Mouse (Mus musculus): Measurements from ENCODE around the gene Fam217a. TPM values are rescaled to one million over a fixed set of nuclear protein-coding genes. Genes with fewer than 3 reads are reported as not detected.

The Fam217a gene
- polyA plus RNA-seq, 1 experiment from 2014 or later: 0.78 TPM

DNA sequence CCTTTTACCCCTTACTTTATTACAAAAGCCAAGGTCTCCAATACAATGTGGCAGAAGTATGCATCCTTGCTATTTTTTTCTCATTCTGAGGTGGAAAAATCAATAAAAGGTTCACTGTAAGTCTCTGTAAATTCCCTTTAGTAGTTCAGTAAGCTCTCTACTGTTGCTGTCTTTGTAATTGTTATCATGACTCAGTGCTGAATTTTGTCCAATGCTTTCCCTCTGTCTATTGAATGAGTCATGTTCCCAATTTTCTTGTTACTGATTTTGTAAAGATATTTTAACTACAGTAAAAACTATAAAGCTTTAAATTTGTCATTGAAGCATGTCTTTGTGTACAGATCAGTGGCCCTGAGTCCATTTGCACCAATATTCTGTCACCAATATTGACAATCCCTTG lies 18.3 kb upstream of the Fam217a start:
- H3K4me1 ChIP-seq (replicated peaks; ENCODE audit: control insufficient read depth, insufficient read depth): no peaks in the 10 kb centered on the region
- H3K9ac ChIP-seq (ENCODE audit: low read length): no peak overlapping the region
- no peak overlapping the region for H3K27ac ChIP-seq (replicated peaks)
- H3K36me3 ChIP-seq (ENCODE audit: control insufficient read depth, insufficient read depth, low read length): no peaks in the 10 kb centered on the region
- TF ChIP-seq CTCF (IDR thresholded peaks at IDR 0.05; ENCODE audit: low read depth): no peak
- TF ChIP-seq EP300 (optimal IDR thresholded peaks at IDR 0.05): no peak
- no peaks in the 10 kb centered on the region for H3K9me3 ChIP-seq (ENCODE audit: control insufficient read depth, low read length)
- H3K27me3 ChIP-seq (ENCODE audit: control insufficient read depth, insufficient read depth, low read length): no peaks in the 10 kb centered on the region
- no peak overlapping the region for H3K4me3 ChIP-seq (ENCODE audit: low read depth, low read length)
- ATAC-seq (ENCODE audit: low FRiP score, low TSS enrichment) (no peak), DNase-seq (ENCODE audit: low spot score) (no peak)
- no peak overlapping the region for H3K4me2 ChIP-seq (replicated peaks; ENCODE audit: low read depth)

DNA sequence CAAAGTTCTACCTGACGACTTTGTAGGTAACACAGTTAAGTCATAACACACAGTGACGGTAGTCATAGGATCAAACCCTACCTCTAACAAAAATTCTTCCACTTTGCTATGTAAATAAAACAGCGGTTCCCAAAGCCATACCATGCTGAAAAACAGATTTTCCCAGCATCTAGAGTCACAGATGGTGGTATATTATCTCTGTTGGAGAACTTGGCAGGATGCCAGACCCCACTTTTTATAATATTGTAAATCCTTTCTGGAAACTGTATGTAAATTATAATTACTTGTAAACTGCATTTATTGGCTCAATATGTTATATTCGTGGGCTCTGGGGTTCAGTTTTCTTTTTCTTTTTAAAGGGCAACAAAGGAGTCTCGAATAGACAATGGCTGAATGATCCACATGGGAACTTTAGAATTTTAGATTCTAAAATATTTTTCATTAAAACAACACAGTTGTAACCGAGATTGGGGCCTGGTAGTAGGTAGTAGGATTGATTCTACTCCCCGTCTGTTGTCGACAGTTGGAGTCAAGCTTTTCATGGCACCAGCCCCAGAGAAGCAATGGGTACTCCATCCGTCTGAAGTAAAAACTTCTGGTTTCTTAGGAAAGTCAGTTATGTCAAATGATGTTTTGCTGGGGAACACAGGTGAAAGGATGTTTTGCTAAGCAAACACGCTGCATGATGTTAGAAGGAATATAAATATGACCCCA lies 11.0 kb upstream of the Fam217a start:
- no peak for DNase-seq (ENCODE audit: low spot score)
- Histone ChIP-seq H3K4me1 (replicated peaks; ENCODE audit: control insufficient read depth, insufficient read depth) (no peaks in the 10 kb centered on the region), H3K9me3 (ENCODE audit: control insufficient read depth, low read length) (no peaks in the 10 kb centered on the region), H3K27me3 (ENCODE audit: control insufficient read depth, insufficient read depth, low read length) (no peaks in the 10 kb centered on the region), H3K36me3 (ENCODE audit: control insufficient read depth, insufficient read depth, low read length) (no peaks in the 10 kb centered on the region), H3K4me3 (ENCODE audit: low read depth, low read length) (no peak overlapping the region), H3K4me2 (replicated peaks; ENCODE audit: low read depth) (no peak overlapping the region), H3K27ac (replicated peaks) (no peak overlapping the region), H3K9ac (ENCODE audit: low read length) (no peak overlapping the region)
- TF ChIP-seq EP300 (optimal IDR thresholded peaks at IDR 0.05) (no peak), CTCF (IDR thresholded peaks at IDR 0.05; ENCODE audit: low read depth) (no peak)
- 71% methylated on average over 10 of the region's 10 CpGs for WGBS
- no peak for ATAC-seq (ENCODE audit: low FRiP score, low TSS enrichment)

DNA sequence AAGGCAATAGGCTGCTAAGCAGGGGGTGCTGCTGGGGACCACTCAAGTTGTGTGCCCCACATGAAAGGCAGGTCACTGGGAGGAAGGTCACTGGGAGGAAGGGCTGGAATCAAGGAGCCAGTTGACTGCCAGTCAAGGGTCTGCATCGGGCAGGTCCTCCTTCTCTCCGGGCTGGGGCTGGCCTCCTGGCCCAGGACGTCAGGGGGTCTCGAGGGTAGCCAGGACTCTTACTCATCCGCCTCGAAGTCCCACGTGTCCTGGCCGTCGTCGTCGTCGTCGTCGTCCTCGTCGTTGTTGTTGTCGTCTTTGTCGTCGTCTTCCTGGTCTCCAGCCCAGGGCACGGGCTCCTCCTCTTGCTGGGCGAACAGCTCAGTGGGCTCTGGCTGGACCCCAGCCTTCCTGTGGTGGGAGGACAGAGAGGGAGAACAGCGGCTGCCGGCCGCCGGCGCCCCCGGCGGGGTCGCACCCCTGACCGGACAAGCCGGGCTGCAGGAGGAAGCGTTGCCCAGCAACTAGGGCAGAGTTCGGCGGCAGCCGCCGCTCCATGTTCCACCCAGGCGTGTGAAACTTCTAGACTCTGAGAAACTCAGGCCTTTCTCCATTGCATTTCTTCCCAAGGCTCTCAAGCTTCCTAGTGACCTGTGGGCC lies 7.5 kb downstream of the Fam217a start:
- no peak overlapping the region for H3K27ac ChIP-seq (replicated peaks)
- peak; percentile 63; the same call in 1 of the 2 replicates for ATAC-seq (ENCODE audit: low FRiP score, low TSS enrichment)
- peak overlapping the region; percentile 58 for H3K4me2 ChIP-seq (replicated peaks; ENCODE audit: low read depth)
- 32% methylated on average over 37 of the region's 37 CpGs for WGBS
- H3K4me1 ChIP-seq (replicated peaks; ENCODE audit: control insufficient read depth, insufficient read depth): no peaks in the 10 kb centered on the region
- TF ChIP-seq CTCF (IDR thresholded peaks at IDR 0.05; ENCODE audit: low read depth): no peak
- TF ChIP-seq EP300 (optimal IDR thresholded peaks at IDR 0.05): no peak
- H3K9ac ChIP-seq (ENCODE audit: low read length): peak overlapping the region; percentile 45
- H3K27me3 ChIP-seq (ENCODE audit: control insufficient read depth, insufficient read depth, low read length): no peaks in the 10 kb centered on the region
- H3K36me3 ChIP-seq (ENCODE audit: control insufficient read depth, insufficient read depth, low read length): no peaks in the 10 kb centered on the region
- DNase-seq (ENCODE audit: low spot score): peak; percentile 33
- no peaks in the 10 kb centered on the region for H3K9me3 ChIP-seq (ENCODE audit: control insufficient read depth, low read length)
- peak overlapping the region; percentile 31 for H3K4me3 ChIP-seq (ENCODE audit: low read depth, low read length)

DNA sequence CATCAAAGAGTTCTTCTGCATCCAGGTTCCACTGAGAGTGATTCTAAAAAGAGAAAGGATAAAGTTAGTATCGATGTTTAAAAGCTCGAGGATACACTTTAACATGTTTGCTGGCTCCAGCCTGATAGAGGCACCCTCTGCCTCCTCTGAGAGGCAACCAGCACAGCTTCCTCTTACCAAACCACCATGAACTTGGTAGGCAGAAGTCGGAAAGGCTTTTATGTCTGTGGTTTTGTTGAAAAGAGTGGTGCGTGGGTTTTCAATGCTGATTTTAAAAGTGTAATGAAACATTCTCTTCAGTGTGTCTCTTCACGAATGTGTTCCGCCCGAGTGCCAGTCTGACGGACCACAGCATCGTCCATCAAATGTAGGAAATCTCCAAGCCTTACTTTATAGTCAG lies 9.5 kb downstream of the Fam217a start:
- Histone ChIP-seq H3K27me3 (ENCODE audit: control insufficient read depth, insufficient read depth, low read length) (no peaks in the 10 kb centered on the region), H3K9me3 (ENCODE audit: control insufficient read depth, low read length) (no peaks in the 10 kb centered on the region), H3K27ac (replicated peaks) (no peak overlapping the region), H3K4me3 (ENCODE audit: low read depth, low read length) (no peak overlapping the region), H3K4me1 (replicated peaks; ENCODE audit: control insufficient read depth, insufficient read depth) (no peaks in the 10 kb centered on the region), H3K36me3 (ENCODE audit: control insufficient read depth, insufficient read depth, low read length) (no peaks in the 10 kb centered on the region), H3K4me2 (replicated peaks; ENCODE audit: low read depth) (no peak overlapping the region), H3K9ac (ENCODE audit: low read length) (no peak overlapping the region)
- WGBS: 80% methylated on average over 9 of the region's 9 CpGs
- TF ChIP-seq CTCF (IDR thresholded peaks at IDR 0.05; ENCODE audit: low read depth) (no peak), EP300 (optimal IDR thresholded peaks at IDR 0.05) (no peak)
- ATAC-seq (ENCODE audit: low FRiP score, low TSS enrichment): no peak
- no peak for DNase-seq (ENCODE audit: low spot score)

DNA sequence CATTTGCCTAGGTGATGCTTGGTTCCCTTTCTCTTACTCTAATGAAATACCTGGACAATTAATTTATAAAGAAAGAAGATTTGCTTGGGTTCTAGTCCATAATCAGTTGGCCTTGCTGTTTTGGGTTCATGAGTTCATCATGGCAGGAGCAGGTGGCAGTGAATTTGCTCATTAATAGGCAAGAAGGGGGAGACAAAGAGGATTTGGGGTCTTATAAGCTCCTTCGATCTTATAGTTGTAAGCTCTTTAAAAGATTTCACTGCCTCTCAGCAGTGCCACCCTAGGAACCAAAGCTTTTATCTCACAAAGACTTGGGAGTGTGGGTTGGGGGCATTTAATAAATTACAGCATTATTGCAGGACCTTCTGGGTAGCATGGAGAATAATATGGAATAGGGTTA lies 31.2 kb downstream of the Fam217a start:
- DNase-seq (ENCODE audit: low spot score): no peak
- no peak overlapping the region for H3K4me3 ChIP-seq (ENCODE audit: low read depth, low read length)
- no peak overlapping the region for H3K9ac ChIP-seq (ENCODE audit: low read length)
- TF ChIP-seq CTCF (IDR thresholded peaks at IDR 0.05; ENCODE audit: low read depth) (no peak), EP300 (optimal IDR thresholded peaks at IDR 0.05) (no peak)
- H3K27ac ChIP-seq (replicated peaks): no peak overlapping the region
- H3K9me3 ChIP-seq (ENCODE audit: control insufficient read depth, low read length): no peaks in the 10 kb centered on the region
- peaks cover 25% of the 10 kb centered on the region for H3K36me3 ChIP-seq (ENCODE audit: control insufficient read depth, insufficient read depth, low read length)
- no peaks in the 10 kb centered on the region for H3K27me3 ChIP-seq (ENCODE audit: control insufficient read depth, insufficient read depth, low read length)
- H3K4me1 ChIP-seq (replicated peaks; ENCODE audit: control insufficient read depth, insufficient read depth): no peaks in the 10 kb centered on the region
- 91% methylated on average over 1 of the region's 1 CpGs for WGBS
- no peak overlapping the region for H3K4me2 ChIP-seq (replicated peaks; ENCODE audit: low read depth)
- no peak for ATAC-seq (ENCODE audit: low FRiP score, low TSS enrichment)

DNA sequence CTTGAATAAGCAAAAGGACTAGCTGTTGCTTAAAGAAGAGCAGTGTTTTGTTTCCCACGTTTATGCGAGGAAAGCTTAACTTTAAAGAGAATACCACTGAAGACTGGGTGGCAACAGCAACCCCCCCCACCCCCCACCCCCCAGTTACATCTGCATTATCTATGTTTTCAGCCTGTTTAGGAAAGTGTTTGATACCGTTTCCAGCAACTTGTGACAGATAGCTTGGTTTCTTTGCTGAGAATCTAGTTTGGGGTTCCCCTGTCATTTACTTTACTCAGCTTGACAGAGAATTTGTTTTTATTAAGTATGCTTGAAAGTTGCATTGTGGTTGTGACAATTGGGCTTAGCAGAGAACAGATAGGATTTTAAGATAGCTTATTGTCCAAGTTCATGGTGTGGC lies 47.6 kb downstream of the Fam217a start:
- Histone ChIP-seq H3K27me3 (ENCODE audit: control insufficient read depth, insufficient read depth, low read length) (no peaks in the 10 kb centered on the region), H3K4me3 (ENCODE audit: low read depth, low read length) (peak overlapping the region; percentile 94), H3K9ac (ENCODE audit: low read length) (peak overlapping the region; percentile 96), H3K9me3 (ENCODE audit: control insufficient read depth, low read length) (no peaks in the 10 kb centered on the region), H3K4me1 (replicated peaks; ENCODE audit: control insufficient read depth, insufficient read depth) (peaks cover 6% of the 10 kb centered on the region; the same call in 1 of the 2 replicates), H3K27ac (replicated peaks) (0 out of 2 replicates have a peak overlapping the region, but pooled peaks have one; percentile 99), H3K36me3 (ENCODE audit: control insufficient read depth, insufficient read depth, low read length) (no peaks in the 10 kb centered on the region), H3K4me2 (replicated peaks; ENCODE audit: low read depth) (peak overlapping the region; percentile 57)
- WGBS: 2% methylated on average over 3 of the region's 3 CpGs
- TF ChIP-seq CTCF (IDR thresholded peaks at IDR 0.05; ENCODE audit: low read depth): no peak
- no peak for TF ChIP-seq EP300 (optimal IDR thresholded peaks at IDR 0.05)
- ATAC-seq (ENCODE audit: low FRiP score, low TSS enrichment): no peak
- DNase-seq (ENCODE audit: low spot score): no peak
